Mouse (Mus musculus): ENCODE data around the gene Acot1. TPM values are rescaled to one million over a fixed set of nuclear protein-coding genes. Genes with fewer than 3 reads are reported as not detected.

The Acot1 gene
- total and polyA plus RNA-seq, 3 experiments, result 1.5 to 12.7 TPM; not detected in 1

- TF ChIP-seq MEF2A (IDR thresholded peaks at IDR 0.05; ENCODE audit: extremely low read depth, insufficient replicate concordance, low read depth, low read length, poor library complexity, severe bottlenecking) (no peak), POLR2AphosphoS5 (IDR thresholded peaks at IDR 0.05; ENCODE audit: borderline replicate concordance, low read depth, low read length) (no peak), MYB (IDR thresholded peaks at IDR 0.05; ENCODE audit: low read depth, low read length) (no peak), TCF12 (IDR thresholded peaks at IDR 0.05; ENCODE audit: low read depth, low read length) (no peak), E2F4 (IDR thresholded peaks at IDR 0.05; ENCODE audit: borderline replicate concordance, low read depth, low read length) (no peak), RAD21 (IDR thresholded peaks at IDR 0.05; ENCODE audit: low read depth, low read length) (peak; percentile 50), CHD1 (IDR thresholded peaks at IDR 0.05; ENCODE audit: low read depth, low read length) (no peak), ZC3H11A (IDR thresholded peaks at IDR 0.05; ENCODE audit: low read depth, low read length) (peak; percentile 42; the same call in 1 of the 2 replicates), ZNF384 (IDR thresholded peaks at IDR 0.05; ENCODE audit: low read depth, low read length) (no peak), NELFE (IDR thresholded peaks at IDR 0.05; ENCODE audit: low read depth, low read length) (no peak), MAX (IDR thresholded peaks at IDR 0.05; ENCODE audit: low read length) (peak; percentile 32; the same call in 1 of the 2 replicates), TBP (IDR thresholded peaks at IDR 0.05; ENCODE audit: low read depth, low read length) (no peak), USF2 (IDR thresholded peaks at IDR 0.05; ENCODE audit: borderline replicate concordance in 1 of 2, insufficient read depth in 1 of 2, low read depth in 1 of 2, low read length in 2 of 2) (no peak), BHLHE40 (IDR thresholded peaks at IDR 0.05; ENCODE audit: borderline replicate concordance, low read depth, low read length) (no peak), MYC (IDR thresholded peaks at IDR 0.05; ENCODE audit: low read depth, low read length) (peak; percentile 70; the same call in 1 of the 2 replicates), GABPA (IDR thresholded peaks at IDR 0.05; ENCODE audit: low read depth, low read length) (no peak), NRF1 (IDR thresholded peaks at IDR 0.05; ENCODE audit: insufficient read depth, low read depth, low read length, poor library complexity, severe bottlenecking) (no peak), TAL1 (IDR thresholded peaks at IDR 0.05; ENCODE audit: low read length) (no peak), JUND (IDR thresholded peaks at IDR 0.05; ENCODE audit: low read depth, low read length) (no peak), POLR2AphosphoS2 (IDR thresholded peaks at IDR 0.05; ENCODE audit: low read length) (no peak), EP300 (IDR thresholded peaks at IDR 0.05; ENCODE audit: low read depth in 1 of 2, low read length in 2 of 2) (no peak), ZMIZ1 (IDR thresholded peaks at IDR 0.05; ENCODE audit: low read depth, low read length) (no peak), POLR2A (IDR thresholded peaks at IDR 0.05; ENCODE audit: control insufficient read depth in 1 of 2, insufficient read depth in 1 of 2, low read depth in 1 of 2, low read length in 2 of 2, poor library complexity in 1 of 2) (no peak)
These were observed 19.9 kb upstream of the Acot1 start (continued) for GRCm38 (mm10) chr12:83989378-83989777.

DNA sequence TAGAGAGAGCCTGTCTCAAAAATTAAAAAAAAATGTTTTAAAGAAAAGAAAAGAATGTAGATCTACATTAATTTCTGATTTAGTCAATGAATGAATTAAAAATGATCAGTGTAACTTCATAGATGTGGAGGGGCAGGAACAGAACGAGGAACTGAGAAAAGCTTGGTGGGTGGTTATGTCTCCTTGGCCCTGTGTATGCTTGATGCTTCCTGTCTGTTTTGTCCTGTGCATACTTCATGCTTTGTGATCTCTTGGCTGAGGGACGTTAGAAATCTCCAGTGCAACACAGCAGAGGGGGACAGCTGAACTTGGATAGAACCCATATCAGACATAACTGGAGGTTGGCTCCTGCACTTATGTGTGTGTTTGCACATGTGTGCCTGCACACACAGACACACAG, 12.1 kb upstream of the Acot1 start:
- DNase-seq (ENCODE audit: low read depth, low spot score), result no peak
- no peak overlapping the region for H3K4me3 ChIP-seq (ENCODE audit: control insufficient read depth in 1 of 2, insufficient read depth in 1 of 2, low read depth in 2 of 2, low read length in 2 of 2)

More for the DNA sequence above, 12.1 kb upstream of the Acot1 start:
- Histone ChIP-seq H3K79me2 (ENCODE audit: control insufficient read depth, insufficient read depth, low read length, poor library complexity) (no peaks in the 10 kb centered on the region), H3K4me1 (ENCODE audit: control insufficient read depth in 1 of 2, insufficient read depth in 2 of 2, low read length in 2 of 2) (peaks cover 16 to 18% of the 10 kb centered on the region in 2 experiments), H3K27ac (ENCODE audit: control insufficient read depth, low read depth, low read length) (no peak overlapping the region), H3K9me3 (replicated peaks; ENCODE audit: insufficient read depth, low read length) (no peaks in the 10 kb centered on the region), H3K9ac (ENCODE audit: control insufficient read depth, low read depth, low read length, poor library complexity, severe bottlenecking) (no peak overlapping the region), H3K36me3 (ENCODE audit: control insufficient read depth in 1 of 2, insufficient read depth in 2 of 2, low read length in 2 of 2) (peaks cover 2 to 24% of the 10 kb centered on the region in 2 experiments; a peak in 3 of 4 replicates), H3K27me3 (ENCODE audit: control insufficient read depth in 1 of 2, insufficient read depth in 2 of 2, low read length in 2 of 2) (no peaks in the 10 kb centered on the region)
- TF ChIP-seq CHD2 (IDR thresholded peaks at IDR 0.05; ENCODE audit: low read length), result no peak
- TF ChIP-seq ZMIZ1 (IDR thresholded peaks at IDR 0.05; ENCODE audit: low read depth, low read length), result no peak
- TF ChIP-seq MAZ (IDR thresholded peaks at IDR 0.05; ENCODE audit: low read depth, low read length), result no peak
- TF ChIP-seq MEF2A (IDR thresholded peaks at IDR 0.05; ENCODE audit: extremely low read depth, insufficient replicate concordance, low read depth, low read length, poor library complexity, severe bottlenecking), result no peak
- TF ChIP-seq ZNF384 (IDR thresholded peaks at IDR 0.05; ENCODE audit: low read depth, low read length), result no peak
- no peak for TF ChIP-seq TAL1 (IDR thresholded peaks at IDR 0.05; ENCODE audit: low read length)
- TF ChIP-seq USF2 (IDR thresholded peaks at IDR 0.05; ENCODE audit: borderline replicate concordance in 1 of 2, insufficient read depth in 1 of 2, low read depth in 1 of 2, low read length in 2 of 2), result no peak
- TF ChIP-seq SIN3A (IDR thresholded peaks at IDR 0.05; ENCODE audit: low read length), result no peak
- TF ChIP-seq POLR2AphosphoS5 (IDR thresholded peaks at IDR 0.05; ENCODE audit: borderline replicate concordance, low read depth, low read length), result no peak
- TF ChIP-seq USF1 (IDR thresholded peaks at IDR 0.05; ENCODE audit: low read depth, low read length), result no peak
- no peak for TF ChIP-seq ZC3H11A (IDR thresholded peaks at IDR 0.05; ENCODE audit: low read depth, low read length)
- no peak for TF ChIP-seq RCOR1 (IDR thresholded peaks at IDR 0.05; ENCODE audit: low read depth, low read length)
- TF ChIP-seq MYB (IDR thresholded peaks at IDR 0.05; ENCODE audit: low read depth, low read length), result no peak
- no peak for TF ChIP-seq HCFC1 (IDR thresholded peaks at IDR 0.05; ENCODE audit: low read depth, low read length)

All from MEL (cell line).